Mouse (Mus musculus) kidney, embryonic 14.5 days (tissue): ENCODE data around the gene Gm11562. TPM values are rescaled to one million over a fixed set of nuclear protein-coding genes. Genes with fewer than 3 reads are reported as not detected.
A peak's percentile ranks its signal among the peaks of the same experiment; 100 is the strongest.

ENCODE experiments used
- ATAC-seq: fragments of 200-750 bp; cut with Nextera tagmentation; 2 replicates; pipeline ENCODE4 v1.8.0; 2017; ENCODE audit warnings: moderate number of reproducible peaks, mild to moderate bottlenecking, moderate TSS enrichment, moderate library complexity; ENCODE audit not compliant: low FRiP score, low TSS enrichment
- H3K27ac ChIP-seq: fragments of 300-500 bp; sonication (generic); 2 replicates; pipeline ENCODE4 v1.5.1; 2014; ENCODE audit warnings: low read depth, mild to moderate bottlenecking, low read length, moderate library complexity, mixed read lengths
- H3K27me3 ChIP-seq: fragments of 300-500 bp; sonication (generic); 2 replicates; pipeline ENCODE4 v1.6.1; 2014; ENCODE audit warnings: mild to moderate bottlenecking, low read length; ENCODE audit not compliant: control insufficient read depth, insufficient read depth
- H3K36me3 ChIP-seq: fragments of 300-500 bp; sonication (generic); 2 replicates; pipeline ENCODE4 v1.6.1; 2014; ENCODE audit warnings: low read length, mixed read lengths; ENCODE audit not compliant: control insufficient read depth, insufficient read depth
- H3K4me1 ChIP-seq: fragments of 300-500 bp; sonication (generic); 2 replicates; pipeline ENCODE4 v1.6.1; 2014; ENCODE audit warnings: low read length, mixed read lengths; ENCODE audit not compliant: control insufficient read depth, insufficient read depth
- H3K4me2 ChIP-seq: fragments of 300-500 bp; sonication (generic); replicated peaks from 2 replicates; pipeline ENCODE4 v1.6.1; 2014; ENCODE audit warnings: low read depth, mild to moderate bottlenecking, low read length
- H3K4me3 ChIP-seq: fragments of 300-500 bp; sonication (generic); 2 replicates; pipeline ENCODE4 v1.5.1; 2014; ENCODE audit warnings: mild to moderate bottlenecking, low read length
- H3K9ac ChIP-seq: fragments of 300-500 bp; sonication (generic); 2 replicates; pipeline ENCODE4 v1.6.1; 2014; ENCODE audit warnings: low read depth, mild to moderate bottlenecking, low read length, moderate library complexity
- H3K9me3 ChIP-seq: fragments of 300-500 bp; sonication (generic); 2 replicates; pipeline ENCODE4 v1.6.1; 2016; ENCODE audit warnings: low read length; ENCODE audit not compliant: control insufficient read depth
- WGBS: fragments of 180-500 bp; shearing (Covaris S2); extraction: QIAGEN DNeasy Blood & Tissue Kit; methylation state at CpG from one replicate; pipeline ENCODE4 v1.1.7; 2014; 5-methylcytosine and 5-hydroxymethylcytosine counted together
- polyA plus RNA-seq: library from polyadenylated mRNA; unstranded; fragments of >200 nt; fragmentation: Nextera tagmentation; extraction: Ambion mirVana; gene quantifications from 2 replicates; pipeline ENCODE4 v1.2.1, GENCODE M21; 2014

Gm11562 gene
- polyA plus RNA-seq, 1 experiment from 2014 or later: not detected

DNA sequence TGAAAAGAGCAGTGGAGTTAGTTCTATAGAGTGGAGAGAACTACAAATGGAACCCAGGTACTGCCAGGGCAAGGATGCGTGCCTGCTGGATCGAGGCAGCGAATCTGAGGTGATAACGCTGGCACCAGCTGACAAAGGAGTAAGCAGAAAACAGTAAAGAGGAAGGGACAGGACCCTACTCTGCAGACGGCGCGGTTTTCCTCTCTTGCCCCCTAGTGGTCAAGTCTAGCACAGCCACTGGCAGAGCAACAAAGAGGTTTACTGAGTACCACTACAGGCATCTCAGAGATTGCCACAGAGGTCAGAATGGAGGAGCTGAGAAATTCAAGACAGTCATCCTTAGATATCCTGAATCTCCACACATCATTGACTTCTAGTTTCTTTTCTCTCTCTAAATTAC, 46.1 kb downstream of the Gm11562 start:
- H3K27me3 ChIP-seq: no peaks in the 10 kb centered on the region

GRCm38 (mm10) chr11:99573164-99573563, 47.1 kb downstream of the Gm11562 start:
- Histone ChIP-seq H3K27me3 (no peaks in the 10 kb centered on the region), H3K36me3 (no peaks in the 10 kb centered on the region), H3K27ac (no peak overlapping the region), H3K4me3 (no peak overlapping the region), H3K4me2 (no peak overlapping the region), H3K4me1 (no peaks in the 10 kb centered on the region), H3K9me3 (no peaks in the 10 kb centered on the region), H3K9ac (no peak overlapping the region)
- WGBS: 57% methylated on average over 4 of the region's 4 CpGs
- ATAC-seq: no peak

More for the DNA sequence above, 46.1 kb downstream of the Gm11562 start:
- Histone ChIP-seq H3K4me1 (no peaks in the 10 kb centered on the region), H3K27ac (no peak overlapping the region), H3K4me2 (peak overlapping the region; percentile 25; the same call in 1 of the 2 replicates), H3K36me3 (no peaks in the 10 kb centered on the region), H3K4me3 (no peak overlapping the region), H3K9ac (no peak overlapping the region), H3K9me3 (no peaks in the 10 kb centered on the region)
- 5% methylated on average over 7 of the region's 7 CpGs for WGBS
- ATAC-seq: no peak; the same call in 1 of the 2 replicates

Other genes starting within 250 kb of the Gm11562 start
- gene Krt28, start 245.5 kb downstream of the Gm11562 start, polyA plus RNA-seq: 0.18 TPM in 1 of 2 replicates, not detected in the other
- gene Krt10, start 231.1 kb downstream of the Gm11562 start, polyA plus RNA-seq: 31.3 and 37.5 TPM in 2 replicates
- gene Krt12, start 198.2 kb downstream of the Gm11562 start, polyA plus RNA-seq: not detected in 2 replicates
- 0.22 and 0.36 TPM in 2 replicates for gene Krt20, start 182.3 kb downstream of the Gm11562 start, polyA plus RNA-seq
- gene Krt23, start 127.3 kb downstream of the Gm11562 start, polyA plus RNA-seq: 24.7 and 33.3 TPM in 2 replicates
- gene Krt39, start 99.1 kb downstream of the Gm11562 start, polyA plus RNA-seq: 0.43 and 0.69 TPM in 2 replicates
- not detected in 2 replicates for gene Krt40, start 77.3 kb downstream of the Gm11562 start, polyA plus RNA-seq
- gene Krtap3-3, start 69.6 kb downstream of the Gm11562 start, polyA plus RNA-seq: not detected in 2 replicates
- gene Krtap3-2, start 63.6 kb downstream of the Gm11562 start, polyA plus RNA-seq: not detected in 2 replicates
- not detected in 2 replicates for gene Gm11939, start 61.0 kb downstream of the Gm11562 start, polyA plus RNA-seq
- not detected in 2 replicates for gene Krtap3-1, start 53.8 kb downstream of the Gm11562 start, polyA plus RNA-seq
- gene Krtap1-5, start 39.4 kb downstream of the Gm11562 start, polyA plus RNA-seq: not detected in 2 replicates
- not detected in 2 replicates for gene Krtap1-4, start 36.8 kb downstream of the Gm11562 start, polyA plus RNA-seq
- gene Krtap1-3, start 29.1 kb downstream of the Gm11562 start, polyA plus RNA-seq: not detected in 2 replicates
- gene Krtap9-3, start 22.3 kb downstream of the Gm11562 start, polyA plus RNA-seq: not detected in 2 replicates
- not detected in 2 replicates for gene Gm11938, start 17.1 kb downstream of the Gm11562 start, polyA plus RNA-seq
- not detected in 2 replicates for gene Gm11937, start 10.2 kb downstream of the Gm11562 start, polyA plus RNA-seq
- gene Krtap2-4, start 5.6 kb downstream of the Gm11562 start, polyA plus RNA-seq: not detected in 2 replicates
- not detected in 2 replicates for gene Krtap4-1, start 7.8 kb upstream of the Gm11562 start, polyA plus RNA-seq
- gene Krtap4-2, start 14.6 kb upstream of the Gm11562 start, polyA plus RNA-seq: not detected in 2 replicates
- gene Krtap4-7, start 23.7 kb upstream of the Gm11562 start, polyA plus RNA-seq: not detected in 2 replicates
- gene Gm11555, start 29.8 kb upstream of the Gm11562 start, polyA plus RNA-seq: not detected in 2 replicates
- not detected in 2 replicates for gene Gm11563, start 38.5 kb upstream of the Gm11562 start, polyA plus RNA-seq
- not detected in 2 replicates for gene Krtap4-6, start 45.5 kb upstream of the Gm11562 start, polyA plus RNA-seq
- gene Gm14190, start 70.3 kb upstream of the Gm11562 start, polyA plus RNA-seq: not detected in 2 replicates
- not detected in 2 replicates for gene Gm14180, start 113.9 kb upstream of the Gm11562 start, polyA plus RNA-seq
- not detected in 2 replicates for gene Gm11595, start 152.5 kb upstream of the Gm11562 start, polyA plus RNA-seq
- gene Krtap4-8, start 160.3 kb upstream of the Gm11562 start, polyA plus RNA-seq: not detected in 2 replicates
- gene Krtap4-9, start 164.8 kb upstream of the Gm11562 start, polyA plus RNA-seq: not detected in 2 replicates
- gene Gm11596, start 173.0 kb upstream of the Gm11562 start, polyA plus RNA-seq: not detected in 2 replicates
- not detected in 2 replicates for gene Gm11569, start 178.5 kb upstream of the Gm11562 start, polyA plus RNA-seq
- not detected in 2 replicates for gene Gm11554, start 184.0 kb upstream of the Gm11562 start, polyA plus RNA-seq
- gene Krtap4-13, start 189.5 kb upstream of the Gm11562 start, polyA plus RNA-seq: not detected in 2 replicates
- not detected in 2 replicates for gene Gm11564, start 195.2 kb upstream of the Gm11562 start, polyA plus RNA-seq
- gene 2300003K06Rik, start 217.6 kb upstream of the Gm11562 start, polyA plus RNA-seq: not detected in 2 replicates
- gene Krtap4-16, start 231.2 kb upstream of the Gm11562 start, polyA plus RNA-seq: not detected in 2 replicates
- not detected in 2 replicates for gene Gm11568, start 237.5 kb upstream of the Gm11562 start, polyA plus RNA-seq
- gene Gm11559, start 244.0 kb upstream of the Gm11562 start, polyA plus RNA-seq: not detected in 2 replicates